8 mouse cellular contexts compared by ENCODE assay signal in genomic region chr17:75551512-75552400, GRCm38 (mm10). TPM values are rescaled to one million over a fixed set of nuclear protein-coding genes. Genes with fewer than 3 reads are reported as not detected.
DNase-seq lines count a peak whose midpoint lies in the region; ATAC-seq lines count a peak whose summit lies in the region.

Fam98a (minus strand) TSS chr17:75551946.

- H3K4me2 ChIP-seq in hindbrain, embryonic 12.5 days (replicated peaks) = peak within 1 kb of the TSS; percentile 74

- under 1% methylated on average over 56 of the region's 56 CpGs for WGBS in hindbrain, embryonic 12.5 days

- peak within 1 kb of the TSS; percentile 80 for H3K4me3 ChIP-seq in hindbrain, embryonic 12.5 days

- ATAC-seq in hindbrain, embryonic 12.5 days (ENCODE audit: low FRiP score) = peak; percentile 99

- peak within 1 kb of the TSS; percentile 84 for H3K9ac ChIP-seq in hindbrain, embryonic 12.5 days

- peak within 1 kb of the TSS; percentile 48 for H3K27ac ChIP-seq in hindbrain, embryonic 12.5 days

- peak; percentile 100 for DNase-seq in NIH3T3 (ENCODE audit: low read depth)
- peak; percentile 99 for DNase-seq in cerebellum, postnatal 10 days
- DNase-seq in frontal cortex, postnatal 10 days (ENCODE audit: low spot score in 2 of 2) = peak; percentile 95 to 97
- peak; percentile 95 to 98 for DNase-seq in layer of hippocampus, postnatal 14 days (ENCODE audit: low spot score in 2 of 2)
- peak; percentile 98 for DNase-seq in lung, postnatal 14 days
- DNase-seq in retina, adult 2 months (ENCODE audit: low read depth, low spot score) = peak; percentile 98
- DNase-seq in thymus, postnatal 36 days = peak; percentile 97 to 98

- no peaks in the 10 kb centered on the region for H3K27me3 ChIP-seq in hindbrain, embryonic 12.5 days

- H3K36me3 ChIP-seq in hindbrain, embryonic 12.5 days = peaks cover 3% of the 10 kb centered on the region

- peaks cover 14% of the 10 kb centered on the region; the same call in 1 of the 2 replicates for H3K4me1 ChIP-seq in hindbrain, embryonic 12.5 days

- H3K9me3 ChIP-seq in hindbrain, embryonic 12.5 days (replicated peaks) = no peaks in the 10 kb centered on the region

RNA-seq across cellular contexts. Expression of gene Fam98a, which starts in this region (rescaled TPM):
- polyA plus RNA-seq in hindbrain, embryonic 12.5 days (2016; fragmentation: Nextera tagmentation; extraction: Ambion mirVana) = 31.3 and 36.4 TPM in 2 replicates
- total RNA-seq in layer of hippocampus, postnatal 14 days (2021) = 10 to 100 TPM; 47.4 to 49.8 TPM

Comparison
In these comparisons a context has a peak if more than half of its experiments do, and no peak if none do; other contexts are left out.
1. Peak in every context shown above with its lines: DNase-seq, ATAC-seq, H3K4me3 ChIP-seq and H3K27ac ChIP-seq.